Mouse (Mus musculus) liver (tissue): ENCODE measurements at regions not wholly inside any gene's neighbourhood (a gene's known extent, or its start where the extent isn't known, plus 50 kb on each side); places are given as distances from the start of the nearest gene placed in this dataset.
A peak's percentile ranks its signal among the peaks of the same experiment; 100 is the strongest.

Experiments
- DNase-seq: peaks from one replicate; pipeline ENCODE4 v3.0.0-alpha.2; 2020; ENCODE audit warnings: mixed read lengths

GRCm38 (mm10) chr2:39835370-39835769 lies 609.1 kb upstream of the Ppp6c start:
- DNase-seq: no peak

DNA sequence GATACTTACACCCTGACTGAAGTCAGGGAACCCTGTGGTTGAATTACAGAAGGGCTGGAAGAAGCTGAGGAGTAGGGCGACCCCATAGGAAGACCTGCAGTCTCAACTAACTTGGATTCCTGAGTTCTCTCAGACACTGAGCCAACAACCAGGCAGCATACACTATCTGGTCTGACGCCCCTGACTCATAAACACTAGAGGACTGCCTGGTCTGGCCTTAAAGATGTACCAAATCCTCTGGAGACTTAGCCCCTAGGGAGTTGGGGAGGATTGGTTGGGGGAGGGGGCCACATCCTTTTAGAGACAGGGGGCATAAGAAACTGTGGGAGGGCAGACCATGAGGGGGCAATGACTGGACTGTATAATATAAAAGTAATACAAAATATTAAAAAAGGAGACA lies 597.6 kb upstream of the Ppp6c start:
- DNase-seq: no peak

- DNase-seq: peak; percentile 2
Measured at GRCm38 (mm10) chr2:39806681-39807080, 580.4 kb upstream of the Ppp6c start.
